Mouse (Mus musculus) heart, adult 2 months (tissue): Measurements from ENCODE around the gene Hmx1. TPM values are rescaled to one million over a fixed set of nuclear protein-coding genes. Genes with fewer than 3 reads are reported as not detected.

Experiments
- DNase-seq, 2 experiments: peaks; one replicate each; pipeline ENCODE4 v3.0.0; 2021
- H3K27ac ChIP-seq: fragments of 200-600 bp; 2 replicates; pipeline ENCODE4 v1.8.1; 2022
- H3K27me3 ChIP-seq: fragments of 200-500 bp; 2 replicates; pipeline ENCODE4 v1.6.1; 2012; ENCODE audit warnings: mild to moderate bottlenecking, low read length, inconsistent platforms, mixed read lengths; ENCODE audit not compliant: control insufficient read depth, insufficient read depth
- H3K36me3 ChIP-seq: fragments of 200-500 bp; 2 replicates; pipeline ENCODE4 v1.6.1; 2012; ENCODE audit warnings: low read length, inconsistent platforms; ENCODE audit not compliant: control insufficient read depth, insufficient read depth
- H3K4me1 ChIP-seq: fragments of 200-500 bp; 2 replicates; pipeline ENCODE4 v1.6.1; 2011; ENCODE audit warnings: low read length; ENCODE audit not compliant: control insufficient read depth, insufficient read depth
- H3K4me3 ChIP-seq: fragments of 200-600 bp; 2 replicates; pipeline ENCODE4 v1.8.1; 2022
- H3K79me2 ChIP-seq: fragments of 200-500 bp; replicated peaks from 2 replicates; pipeline ENCODE4 v1.6.1; 2012; ENCODE audit warnings: mild to moderate bottlenecking, inconsistent platforms, low read length, moderate library complexity, mixed read lengths; ENCODE audit not compliant: control insufficient read depth, insufficient read depth
- H3K9ac ChIP-seq: fragments of 200-500 bp; 2 replicates; pipeline ENCODE4 v1.6.1; 2012; ENCODE audit warnings: low read depth, mild to moderate bottlenecking, control low read depth, inconsistent platforms, low read length, mixed read lengths
- CTCF ChIP-seq: fragments of 200-600 bp; IDR thresholded peaks from 2 replicates; pipeline ENCODE4 v1.8.1; 2022; ENCODE audit warnings: antibody characterized with exemption, mild to moderate bottlenecking, moderate library complexity
- EP300 ChIP-seq: fragments of 200-500 bp; IDR thresholded peaks from 2 replicates; pipeline ENCODE4 v1.6.1; 2011; ENCODE audit warnings: low read depth, low read length, control low read depth; ENCODE audit not compliant: insufficient read depth
- POLR2A ChIP-seq: fragments of 200-500 bp; IDR thresholded peaks from 2 replicates; pipeline ENCODE4 v1.6.1; 2011; ENCODE audit warnings: mild to moderate bottlenecking, low read depth, low read length, control low read depth; ENCODE audit not compliant: insufficient read depth
- WGBS: fragments of 180-500 bp; shearing (Covaris S2); methylation state at CpG from one replicate; pipeline ENCODE4 v1.1.7; 2018; 5-methylcytosine and 5-hydroxymethylcytosine counted together
- intact Hi-C: fragments of 180-260 bp; cut with DNase I; formaldehyde crosslinking; loops from one replicate; pipeline ENCODE4 v1.15.1; 2025
- polyA plus RNA-seq: library from polyadenylated mRNA; depleted of rRNA; stranded (reverse); fragments of >200 nt; gene quantifications from 2 replicates; pipeline ENCODE4 v1.2.3, GENCODE M21; 2012
- total RNA-seq, 2 experiments: library from RNA; stranded (reverse); gene quantifications; 2 replicates each; pipeline ENCODE4 v1.2.3; 2021

Gene Hmx1
- total and polyA plus RNA-seq, 3 experiments: not detected

DNA sequence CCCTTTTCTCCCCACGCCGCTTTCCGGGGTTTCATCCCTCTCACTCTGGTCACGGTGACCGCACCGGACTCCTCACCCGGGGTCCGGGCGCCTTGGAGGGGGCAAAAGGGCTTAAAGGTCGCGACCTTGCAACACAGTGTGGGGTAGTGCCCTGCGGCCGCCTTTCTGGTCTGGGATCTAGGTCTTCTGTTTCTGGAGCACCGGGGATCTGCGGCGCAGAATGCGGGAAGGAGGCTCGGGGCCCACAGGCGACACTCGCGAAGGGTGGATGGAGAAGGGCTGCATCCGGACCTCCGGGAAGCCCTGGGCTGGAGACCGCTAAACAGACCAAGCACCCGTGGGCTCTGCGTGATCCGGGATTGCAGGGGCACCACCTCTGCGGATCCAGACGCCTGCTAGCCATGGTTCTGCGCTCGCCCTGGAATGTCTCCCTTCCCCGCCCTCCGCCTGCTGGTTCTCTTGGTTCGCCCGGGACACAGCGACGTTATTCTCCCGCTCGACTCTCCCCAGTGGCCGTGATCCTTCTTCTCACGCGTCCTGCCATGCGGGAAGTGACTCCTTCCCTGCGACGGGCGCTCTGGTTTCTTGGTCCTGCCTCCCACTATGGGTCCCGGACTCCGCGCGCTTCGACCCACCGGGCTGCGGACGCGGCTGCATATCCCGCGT is 8.2 kb downstream of the Hmx1 start:
- no peak for DNase-seq
- peaks cover 30% of the 10 kb centered on the region for H3K27me3 ChIP-seq
- H3K9ac ChIP-seq: no peak overlapping the region
- H3K27ac ChIP-seq: no peak overlapping the region
- WGBS: 2% methylated on average over 57 of the region's 57 CpGs
- TF ChIP-seq POLR2A: no peak
- no peak for TF ChIP-seq EP300
- TF ChIP-seq CTCF: no peak
- intact Hi-C loops: no loop called here
- H3K4me1 ChIP-seq: no peaks in the 10 kb centered on the region
- no peaks in the 10 kb centered on the region for H3K36me3 ChIP-seq
- H3K4me3 ChIP-seq: no peak overlapping the region
- H3K79me2 ChIP-seq: no peaks in the 10 kb centered on the region

DNA sequence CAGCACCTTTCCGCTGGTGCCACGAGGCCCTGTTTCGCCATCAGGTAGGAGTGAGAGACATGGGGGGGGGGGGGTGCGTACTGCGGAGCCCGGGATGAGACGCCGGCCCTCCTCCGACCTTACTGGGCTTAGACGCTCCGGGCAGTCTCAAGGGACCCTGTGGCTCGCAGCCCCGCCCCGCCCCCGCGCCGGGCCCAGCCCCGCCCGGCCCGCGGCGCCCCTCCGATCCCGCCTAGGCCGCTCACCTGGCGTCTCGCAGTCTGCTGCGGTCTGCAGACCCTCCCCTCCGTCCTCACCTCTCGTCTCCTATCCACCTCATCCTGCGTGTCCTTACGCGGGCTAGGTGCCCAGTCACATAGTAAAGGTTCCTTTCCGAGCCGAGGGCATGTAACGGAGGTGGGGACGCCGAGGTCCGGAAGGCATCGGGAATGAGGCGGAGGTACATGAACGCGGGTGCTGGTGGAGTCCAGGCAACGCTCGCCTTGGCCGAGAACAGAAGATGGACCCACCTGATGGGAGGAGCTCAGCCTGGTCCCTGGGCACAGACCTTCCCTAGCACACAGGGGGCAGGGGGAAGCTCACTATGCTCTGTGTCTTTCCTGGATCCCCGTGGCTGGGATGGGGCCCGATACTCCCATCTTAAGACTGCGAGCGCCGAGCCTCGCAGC is 8.9 kb downstream of the Hmx1 start:
- DNase-seq: no peak
- intact Hi-C loops: no loop called here
- TF ChIP-seq POLR2A (no peak), CTCF (no peak), EP300 (no peak)
- no peaks in the 10 kb centered on the region for H3K79me2 ChIP-seq
- H3K9ac ChIP-seq: no peak overlapping the region
- peaks cover 29% of the 10 kb centered on the region for H3K27me3 ChIP-seq
- H3K27ac ChIP-seq: no peak overlapping the region
- H3K4me1 ChIP-seq: no peaks in the 10 kb centered on the region
- WGBS: 2% methylated on average over 45 of the region's 52 CpGs
- no peaks in the 10 kb centered on the region for H3K36me3 ChIP-seq
- H3K4me3 ChIP-seq: no peak overlapping the region

DNA sequence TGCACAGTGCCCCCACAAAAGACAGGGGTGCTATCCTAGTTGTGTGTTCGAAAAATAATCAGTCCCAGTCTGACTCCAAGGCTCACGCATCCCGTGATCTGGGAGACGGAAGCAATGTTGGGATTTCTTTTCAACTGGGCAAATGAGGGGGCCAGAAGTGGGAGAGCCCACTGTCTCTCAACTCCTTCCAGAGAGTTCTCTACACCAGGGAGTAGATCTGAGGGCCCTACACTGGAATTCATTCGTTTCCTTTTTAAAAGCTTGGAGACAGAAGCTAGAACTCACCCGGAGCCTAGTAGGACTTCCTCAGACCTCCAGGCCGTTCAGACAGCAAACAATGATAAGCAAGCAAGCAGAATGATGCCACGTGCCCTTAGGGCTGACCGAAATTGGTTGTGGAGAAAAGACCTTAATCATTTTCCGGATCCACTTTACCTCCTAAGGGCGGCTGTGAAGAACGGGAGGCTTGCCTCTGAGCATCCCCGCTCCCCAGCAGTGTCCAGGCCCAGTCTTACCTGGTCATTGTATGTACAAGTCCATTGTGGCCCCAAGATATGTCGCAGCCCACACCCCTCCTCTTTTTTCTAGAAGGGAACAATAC is 9.5 kb downstream of the Hmx1 start:
- Histone ChIP-seq H3K4me3 (no peak overlapping the region), H3K27me3 (peaks cover 31% of the 10 kb centered on the region), H3K27ac (no peak overlapping the region), H3K9ac (no peak overlapping the region), H3K4me1 (no peaks in the 10 kb centered on the region), H3K79me2 (no peaks in the 10 kb centered on the region), H3K36me3 (no peaks in the 10 kb centered on the region)
- DNase-seq: no peak
- WGBS: 5% methylated on average over 14 of the region's 14 CpGs
- intact Hi-C loops: no loop called here
- TF ChIP-seq CTCF (no peak), EP300 (no peak), POLR2A (no peak)

DNA sequence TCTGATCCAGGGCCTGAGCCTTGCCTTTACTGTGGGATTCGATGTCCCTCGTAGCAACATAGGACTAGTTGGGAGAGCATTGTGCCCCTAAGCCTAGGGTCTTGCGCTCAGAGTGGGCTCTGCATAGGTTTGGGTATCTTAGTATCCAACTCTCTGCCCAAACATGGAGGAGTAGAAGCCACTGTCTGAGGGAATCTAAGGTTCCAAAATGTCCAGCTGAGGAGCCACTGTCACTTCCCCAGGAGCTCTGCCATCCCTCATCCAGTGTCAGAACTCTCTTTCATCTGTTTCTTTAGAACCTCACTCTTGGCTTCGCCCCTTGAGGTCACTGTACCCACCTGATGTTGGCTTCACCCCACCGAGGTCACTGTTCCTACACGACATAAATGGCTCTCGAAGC is 10.2 kb downstream of the Hmx1 start:
- Histone ChIP-seq H3K36me3 (no peaks in the 10 kb centered on the region), H3K9ac (no peak overlapping the region), H3K79me2 (no peaks in the 10 kb centered on the region), H3K27me3 (peaks cover 30% of the 10 kb centered on the region), H3K4me1 (no peaks in the 10 kb centered on the region), H3K27ac (no peak overlapping the region), H3K4me3 (no peak overlapping the region)
- intact Hi-C loops: no loop called here
- 6% methylated on average over 7 of the region's 7 CpGs for WGBS
- no peak for DNase-seq
- TF ChIP-seq CTCF (no peak), POLR2A (no peak), EP300 (no peak)

DNA sequence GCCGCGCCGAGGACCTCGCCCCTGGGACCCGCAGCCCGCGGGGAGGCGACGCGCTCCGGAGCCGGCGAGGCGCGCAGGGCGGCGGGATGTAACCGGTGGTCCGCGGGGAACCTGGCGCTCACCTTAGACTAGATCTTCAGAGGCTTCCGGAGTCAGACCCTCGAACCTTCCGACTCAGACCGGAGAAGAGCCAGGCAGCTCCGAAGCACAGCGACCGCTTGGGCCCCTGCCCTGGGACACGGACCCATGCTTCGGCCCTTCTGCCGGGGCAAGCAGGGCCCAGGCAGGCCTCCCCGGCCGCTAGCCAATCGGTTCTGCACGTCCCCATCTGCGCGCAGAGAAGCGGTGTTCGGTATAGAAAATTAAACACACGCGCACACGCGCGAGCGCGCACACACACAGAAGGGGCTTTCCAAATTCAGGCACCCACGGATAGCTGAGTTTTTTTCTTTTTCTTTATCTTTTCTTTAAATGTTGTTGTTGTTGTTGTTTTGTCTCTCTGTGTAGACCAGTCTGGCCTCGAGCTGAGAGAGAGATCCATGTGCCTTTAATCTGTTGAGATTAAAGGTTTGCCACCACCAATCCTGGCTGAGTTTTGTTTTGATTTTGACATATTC is 10.9 kb downstream of the Hmx1 start:
- H3K27ac ChIP-seq: no peak overlapping the region
- intact Hi-C loops: no loop called here
- no peaks in the 10 kb centered on the region for H3K4me1 ChIP-seq
- H3K27me3 ChIP-seq: peaks cover 29% of the 10 kb centered on the region
- no peaks in the 10 kb centered on the region for H3K36me3 ChIP-seq
- TF ChIP-seq CTCF: no peak
- TF ChIP-seq POLR2A: no peak
- no peak for TF ChIP-seq EP300
- H3K9ac ChIP-seq: no peak overlapping the region
- no peak overlapping the region for H3K4me3 ChIP-seq
- no peaks in the 10 kb centered on the region for H3K79me2 ChIP-seq
- 3% methylated on average over 48 of the region's 48 CpGs for WGBS
- no peak for DNase-seq

DNA sequence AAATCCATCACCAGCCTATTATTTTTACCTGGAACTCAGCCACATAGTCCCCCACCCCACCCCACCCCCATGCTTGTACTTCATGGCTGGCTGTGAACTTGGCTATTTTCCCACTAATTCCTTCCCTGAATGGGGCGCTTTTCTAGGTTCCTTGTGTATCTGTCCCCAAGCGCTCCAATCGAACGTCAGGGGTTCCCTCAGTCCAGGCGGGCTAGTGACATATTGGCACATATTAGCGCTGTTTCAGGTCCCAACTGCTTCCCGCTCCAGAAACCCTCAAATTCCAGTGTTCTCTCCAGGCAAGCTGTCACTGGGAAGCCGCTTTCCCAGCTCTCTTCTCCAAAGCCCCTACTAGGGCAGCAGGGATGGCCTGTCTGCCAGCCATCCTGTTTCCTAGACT is 12.3 kb downstream of the Hmx1 start:
- DNase-seq: no peak
- H3K36me3 ChIP-seq: no peaks in the 10 kb centered on the region
- H3K27ac ChIP-seq: no peak overlapping the region
- H3K79me2 ChIP-seq: no peaks in the 10 kb centered on the region
- peaks cover 25% of the 10 kb centered on the region for H3K27me3 ChIP-seq
- H3K9ac ChIP-seq: no peak overlapping the region
- 4% methylated on average over 8 of the region's 8 CpGs for WGBS
- TF ChIP-seq POLR2A (no peak), CTCF (no peak), EP300 (no peak)
- intact Hi-C loops: no loop called here
- no peak overlapping the region for H3K4me3 ChIP-seq
- no peaks in the 10 kb centered on the region for H3K4me1 ChIP-seq
